8 mouse cellular contexts compared by ENCODE assay signal in genomic region chr13:100553042-100553437, GRCm38 (mm10). TPM values are rescaled to one million over a fixed set of nuclear protein-coding genes. Genes with fewer than 3 reads are reported as not detected.
DNase-seq lines count a peak whose midpoint lies in the region; ATAC-seq and TF ChIP-seq lines count a peak whose summit lies in the region.

No protein-coding gene starts in this region.

- H3K9ac ChIP-seq in embryonic facial prominence, embryonic 11.5 days (replicated peaks; ENCODE audit: low read length), result no peak overlapping the region
- H3K9ac ChIP-seq in hindbrain, embryonic 15.5 days, result peak overlapping the region; percentile 58
- H3K9ac ChIP-seq in midbrain, postnatal 0 days (replicated peaks; ENCODE audit: low read length, poor library complexity, severe bottlenecking), result peak overlapping the region; percentile 65

- H3K27me3 ChIP-seq in embryonic facial prominence, embryonic 11.5 days (ENCODE audit: control insufficient read depth, insufficient read depth, low read length), result peaks cover 24% of the 10 kb centered on the region
- peaks cover 53% of the 10 kb centered on the region for H3K27me3 ChIP-seq in hindbrain, embryonic 15.5 days
- peaks cover 33% of the 10 kb centered on the region for H3K27me3 ChIP-seq in midbrain, postnatal 0 days (ENCODE audit: insufficient read depth, low read length)

- no peaks in the 10 kb centered on the region for H3K9me3 ChIP-seq in embryonic facial prominence, embryonic 11.5 days (replicated peaks; ENCODE audit: control insufficient read depth, low read length)
- H3K9me3 ChIP-seq in hindbrain, embryonic 15.5 days, result no peaks in the 10 kb centered on the region
- H3K9me3 ChIP-seq in midbrain, postnatal 0 days (ENCODE audit: low read length), result no peaks in the 10 kb centered on the region

- 3% methylated on average over 12 of the region's 12 CpGs for WGBS in embryonic facial prominence, embryonic 11.5 days
- WGBS in hindbrain, embryonic 15.5 days, result 5% methylated on average over 12 of the region's 12 CpGs
- WGBS in midbrain, postnatal 0 days, result 3% methylated on average over 12 of the region's 12 CpGs

- no peak for ATAC-seq in embryonic facial prominence, embryonic 11.5 days (replicated peaks; ENCODE audit: insufficient number of reproducible peaks, low FRiP score, low TSS enrichment, low read depth)
- ATAC-seq in hindbrain, embryonic 15.5 days (ENCODE audit: low FRiP score, low read depth), result no peak
- ATAC-seq in midbrain, postnatal 0 days (ENCODE audit: low FRiP score), result no peak

- no peak for TF ChIP-seq CTCF in layer of hippocampus, adult 2 months (conservative IDR thresholded peaks at IDR 0.05)
- no peak for TF ChIP-seq CTCF in midbrain, postnatal 0 days (IDR thresholded peaks at IDR 0.05)

- peak overlapping the region; percentile 98; the same call in 1 of the 2 replicates for H3K4me2 ChIP-seq in embryonic facial prominence, embryonic 11.5 days (ENCODE audit: low read depth, low read length)
- peak overlapping the region; percentile 100 for H3K4me2 ChIP-seq in hindbrain, embryonic 15.5 days
- peak overlapping the region; percentile 100 for H3K4me2 ChIP-seq in midbrain, postnatal 0 days (ENCODE audit: low read depth, low read length, poor library complexity, severe bottlenecking)

- H3K4me1 ChIP-seq in embryonic facial prominence, embryonic 11.5 days (ENCODE audit: control insufficient read depth, insufficient read depth, low read length), result peaks cover 5% of the 10 kb centered on the region; the same call in 1 of the 2 replicates
- peaks cover 25% of the 10 kb centered on the region for H3K4me1 ChIP-seq in hindbrain, embryonic 15.5 days (replicated peaks)
- H3K4me1 ChIP-seq in midbrain, postnatal 0 days (ENCODE audit: insufficient read depth, low read length), result no peaks in the 10 kb centered on the region

- H3K4me3 ChIP-seq in layer of hippocampus, adult 2 months, result peak overlapping the region; percentile 81
- peak overlapping the region; percentile 56 for H3K4me3 ChIP-seq in embryonic facial prominence, embryonic 11.5 days (ENCODE audit: low read depth, low read length)
- H3K4me3 ChIP-seq in hindbrain, embryonic 15.5 days, result peak overlapping the region; percentile 83
- peak overlapping the region; percentile 83 for H3K4me3 ChIP-seq in midbrain, postnatal 0 days (ENCODE audit: low read depth, low read length)

- H3K36me3 ChIP-seq in embryonic facial prominence, embryonic 11.5 days (replicated peaks; ENCODE audit: control insufficient read depth, insufficient read depth, low read depth, low read length), result no peaks in the 10 kb centered on the region
- no peaks in the 10 kb centered on the region for H3K36me3 ChIP-seq in hindbrain, embryonic 15.5 days
- no peaks in the 10 kb centered on the region for H3K36me3 ChIP-seq in midbrain, postnatal 0 days (ENCODE audit: insufficient read depth, low read length)

- peak overlapping the region; percentile 88 for H3K27ac ChIP-seq in layer of hippocampus, adult 2 months
- H3K27ac ChIP-seq in embryonic facial prominence, embryonic 11.5 days (replicated peaks; ENCODE audit: low read depth, low read length), result no peak overlapping the region
- no peak overlapping the region for H3K27ac ChIP-seq in hindbrain, embryonic 15.5 days (replicated peaks)
- H3K27ac ChIP-seq in midbrain, postnatal 0 days (ENCODE audit: low read depth, low read length), result no peak overlapping the region

- DNase-seq in layer of hippocampus, adult 2 months (ENCODE audit: low spot score in 2 of 2), result no peak
- no peak for DNase-seq in layer of hippocampus, adult 9-11 months
- DNase-seq in embryonic facial prominence, embryonic 11.5 days (ENCODE audit: low spot score), result peak; percentile 7
- DNase-seq in midbrain, postnatal 0 days (ENCODE audit: low spot score), result no peak
- DNase-seq in cerebellum, postnatal 36 days, result no peak
- DNase-seq in cerebellum, adult 9-11 months, result no peak
- no peak for DNase-seq in gastrocnemius, postnatal 25 days

RNA-seq across cellular contexts. Expression of gene Ocln, which starts 0.5 kb away (rescaled TPM):
- total RNA-seq in layer of hippocampus, adult 2 months (2021), result 10 to 100 TPM; 10.6 to 13.0 TPM
- 6.7 and 7.5 TPM in 2 replicates for polyA plus RNA-seq in embryonic facial prominence, embryonic 11.5 days (2014; fragmentation: Nextera tagmentation; extraction: Ambion mirVana)
- 10.9 and 12.4 TPM in 2 replicates for polyA plus RNA-seq in hindbrain, embryonic 15.5 days (2015; fragmentation: Nextera tagmentation; extraction: Ambion mirVana)
- 12.4 and 12.7 TPM in 2 replicates for total RNA-seq in midbrain, postnatal 0 days (2014; rRNA removed)
- 9.0 and 9.7 TPM in 2 replicates for polyA plus RNA-seq in midbrain, postnatal 0 days (2015; fragmentation: Nextera tagmentation; extraction: Ambion mirVana)
- under 1 TPM in 1 of 2 experiments, not detected in 1; 0.32 TPM for total RNA-seq in gastrocnemius, postnatal 25 days (2021)

Comparison
In these comparisons a context has a peak if more than half of its experiments do, and no peak if none do; other contexts are left out.
1. RNA of gene Ocln, which starts 0.5 kb away (total RNA-seq): 10.6 to 13.0 TPM in layer of hippocampus, adult 2 months and 12.4 to 12.7 TPM in midbrain, postnatal 0 days; 0.32 TPM in gastrocnemius, postnatal 25 days; every median in the first group is over 4 times any median in the second.
2. Peak in every context shown above with its lines, with median percentiles within 50 percentile points of each other: H3K4me3 ChIP-seq and H3K4me2 ChIP-seq.